Mouse (Mus musculus) CD4-positive, CD25-positive, alpha-beta regulatory T cell, adult 4 months (primary cell): ENCODE results near the gene Cdk1. TPM values are rescaled to one million over a fixed set of nuclear protein-coding genes. Genes with fewer than 3 reads are reported as not detected.

ENCODE experiments used
- ATAC-seq: one replicate; pipeline ENCODE4 v1.8.0; 2017
- polyA plus RNA-seq, 2 experiments: library from polyadenylated mRNA; unstranded; fragments of 100-300 nt; shearing (Covaris generic); gene quantifications; one replicate each; pipeline ENCODE4 v1.2.1; 2017

The Cdk1 gene
- polyA plus RNA-seq, 2 experiments from 2014 or later: 17.5 to 18.6 TPM

DNA sequence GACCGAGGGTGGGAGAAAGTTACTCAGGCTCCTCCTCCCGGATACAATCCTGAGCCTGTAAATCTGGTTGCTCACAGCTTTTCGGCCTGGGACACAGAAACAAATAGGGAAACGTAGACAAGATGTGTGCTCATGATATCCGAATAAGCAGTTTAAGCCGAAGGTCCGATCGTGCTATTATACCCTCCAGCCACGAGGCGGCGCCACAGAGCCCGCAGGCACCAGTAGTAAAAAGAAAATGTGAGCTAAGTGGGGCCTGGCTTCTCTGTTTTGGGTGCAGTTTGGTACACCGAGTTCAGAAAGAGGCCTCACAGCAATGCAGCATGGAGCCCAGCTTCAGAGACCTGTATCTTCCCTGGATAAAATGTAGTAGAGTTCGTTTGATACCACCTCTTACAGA lies 46.5 kb downstream of the Cdk1 start:
- ATAC-seq: no peak

DNA sequence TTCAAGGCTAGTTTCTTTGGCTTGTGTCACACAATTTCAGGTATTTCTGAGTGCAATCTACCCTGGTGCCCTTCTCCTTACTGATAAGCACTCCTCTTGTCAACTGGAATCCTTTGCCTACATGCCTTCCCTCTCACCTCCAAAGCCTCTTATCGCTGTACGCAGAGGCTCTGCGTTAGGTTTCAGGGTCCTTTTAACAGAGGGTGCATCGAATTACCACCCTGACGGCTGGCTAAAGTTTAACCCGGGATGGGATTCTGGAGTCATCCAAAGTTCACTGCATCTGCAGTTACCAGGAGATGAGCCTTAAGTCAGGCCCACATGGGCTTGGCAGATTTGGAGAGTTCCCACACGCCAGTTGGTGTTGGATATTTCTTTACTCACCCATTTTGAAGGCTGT lies 47.1 kb downstream of the Cdk1 start:
- no peak for ATAC-seq

DNA sequence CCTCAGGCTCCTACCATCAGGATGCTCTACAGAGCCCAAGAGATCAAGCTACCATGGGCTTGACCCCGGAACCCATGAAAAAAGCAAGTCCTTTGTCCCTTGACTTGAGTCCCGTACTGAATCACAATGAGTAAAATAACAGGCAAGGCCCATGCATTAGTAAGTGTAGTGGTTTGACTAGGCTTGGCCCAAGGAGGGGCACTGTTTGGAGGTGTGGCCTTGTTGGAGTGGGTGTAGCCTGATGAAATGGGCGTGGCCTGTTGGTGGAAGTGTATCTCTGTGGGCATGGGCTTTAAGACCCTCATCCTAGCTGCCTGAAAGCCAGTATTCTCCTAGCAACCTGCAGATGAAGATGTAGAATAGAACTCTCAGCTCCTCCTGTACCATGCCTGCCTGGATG lies 47.9 kb downstream of the Cdk1 start:
- ATAC-seq: no peak

DNA sequence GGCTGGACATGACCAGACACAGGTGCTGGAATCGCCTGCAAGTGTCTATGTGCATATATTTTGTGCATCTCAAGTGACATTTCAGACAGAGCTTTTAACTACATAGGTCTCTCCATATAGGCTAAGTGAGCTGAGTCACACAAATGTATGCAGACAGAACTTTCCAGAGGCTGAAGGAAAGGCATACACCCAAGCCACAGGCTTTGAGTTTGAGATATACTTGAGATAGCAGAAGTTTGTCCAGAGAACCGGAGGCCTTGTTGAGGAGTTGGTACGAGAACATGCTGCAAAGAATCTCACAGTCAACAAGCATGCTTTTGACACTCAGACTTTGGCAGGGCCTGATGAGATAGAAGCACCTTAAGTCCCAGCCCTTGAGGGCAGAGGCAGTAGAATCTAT lies 50.1 kb downstream of the Cdk1 start:
- no peak for ATAC-seq

DNA sequence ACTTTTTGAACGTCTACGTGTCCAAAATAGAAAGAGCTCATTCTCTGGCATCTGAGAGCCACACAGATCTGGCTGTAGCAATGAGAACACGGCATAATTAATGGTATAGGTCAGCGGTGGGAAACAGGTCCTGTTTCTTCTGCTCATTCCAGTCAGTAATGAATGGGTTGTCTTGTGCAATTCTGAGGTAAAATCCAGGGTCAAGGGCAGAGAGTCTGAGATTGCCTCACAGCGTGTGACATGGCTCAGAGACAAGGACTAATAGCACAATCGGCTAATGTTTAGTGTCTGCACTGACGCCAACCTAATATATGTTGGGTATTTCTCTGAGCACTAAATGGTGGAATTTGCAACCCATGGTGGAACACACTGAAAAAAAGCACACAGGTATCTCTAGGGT lies 52.8 kb downstream of the Cdk1 start:
- ATAC-seq: no peak

DNA sequence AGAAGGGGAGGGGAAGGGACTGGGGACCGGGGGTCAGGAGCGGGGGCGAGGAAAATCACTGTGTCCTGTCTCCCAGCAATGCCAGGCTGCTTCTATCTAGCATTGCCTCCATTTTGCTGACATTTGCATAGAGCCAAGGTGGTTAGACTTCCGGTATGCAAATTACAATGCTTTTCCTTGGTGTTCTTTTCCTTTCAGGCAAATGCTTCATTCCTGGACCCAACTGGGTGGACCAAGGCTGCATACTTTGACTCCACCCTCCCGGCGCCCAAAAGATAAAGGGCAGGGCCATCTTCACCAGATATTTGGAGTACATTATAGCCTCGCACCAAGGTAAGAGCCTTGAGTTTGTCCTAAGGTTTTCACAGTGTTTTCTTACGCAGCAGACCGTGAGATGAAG lies 56.8 kb downstream of the Cdk1 start:
- ATAC-seq: no peak

DNA sequence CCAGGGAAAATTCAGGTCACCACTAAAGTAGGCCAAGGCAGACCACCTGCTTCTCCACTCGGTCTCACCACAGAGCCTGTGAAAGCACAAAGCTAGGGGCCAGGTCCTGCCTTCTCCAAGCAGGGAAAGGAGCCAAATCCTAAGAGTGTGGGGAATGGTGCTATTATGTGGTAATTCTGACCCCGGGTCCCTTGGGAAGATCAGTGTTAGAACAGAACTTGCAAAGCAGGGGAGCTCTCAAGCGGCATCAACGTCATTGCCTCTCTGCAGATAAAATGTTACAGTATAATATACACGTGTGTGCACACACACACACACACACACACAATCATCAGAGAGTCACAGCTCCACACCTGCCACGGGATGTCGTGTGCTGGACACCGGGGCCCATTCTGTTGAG lies 62.0 kb downstream of the Cdk1 start:
- no peak for ATAC-seq

DNA sequence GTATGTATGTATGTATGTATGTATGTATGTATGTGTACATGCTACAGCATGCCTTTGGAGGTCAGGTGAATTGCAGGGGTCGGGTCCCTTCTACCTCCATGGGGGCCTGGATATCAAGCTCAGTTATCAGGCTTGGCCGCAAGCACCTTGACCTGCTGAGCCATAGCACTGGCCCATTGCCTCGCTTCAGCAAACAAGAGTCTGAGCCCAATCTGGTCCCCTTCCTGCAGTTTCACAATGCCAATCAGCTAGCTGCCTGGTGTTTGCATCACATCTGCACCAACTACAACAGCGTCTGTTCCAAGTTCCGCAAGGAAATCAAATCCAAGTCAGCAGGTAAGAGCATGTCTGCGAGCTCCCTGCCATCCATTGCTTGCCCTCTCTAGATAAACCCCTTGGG lies 64.0 kb downstream of the Cdk1 start:
- ATAC-seq: no peak

DNA sequence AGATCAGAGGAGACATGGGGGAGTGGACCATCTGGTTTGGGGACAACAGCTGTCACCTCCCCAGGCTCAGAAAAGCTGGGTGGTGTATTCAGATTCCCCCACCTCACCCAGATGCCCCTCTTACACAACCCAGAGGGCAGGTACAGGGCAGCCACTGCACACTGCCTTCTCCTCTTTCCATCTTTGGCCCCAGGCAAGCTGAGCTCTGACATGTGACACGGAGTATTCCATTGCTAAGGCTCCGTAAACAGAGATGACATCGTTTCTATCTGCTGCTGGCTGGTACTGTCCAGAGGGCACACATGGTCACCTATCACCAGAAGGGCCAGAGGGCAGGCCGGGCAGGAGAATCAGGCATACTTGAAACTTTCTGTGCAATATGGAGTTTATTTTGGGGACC lies 64.7 kb downstream of the Cdk1 start:
- no peak for ATAC-seq

DNA sequence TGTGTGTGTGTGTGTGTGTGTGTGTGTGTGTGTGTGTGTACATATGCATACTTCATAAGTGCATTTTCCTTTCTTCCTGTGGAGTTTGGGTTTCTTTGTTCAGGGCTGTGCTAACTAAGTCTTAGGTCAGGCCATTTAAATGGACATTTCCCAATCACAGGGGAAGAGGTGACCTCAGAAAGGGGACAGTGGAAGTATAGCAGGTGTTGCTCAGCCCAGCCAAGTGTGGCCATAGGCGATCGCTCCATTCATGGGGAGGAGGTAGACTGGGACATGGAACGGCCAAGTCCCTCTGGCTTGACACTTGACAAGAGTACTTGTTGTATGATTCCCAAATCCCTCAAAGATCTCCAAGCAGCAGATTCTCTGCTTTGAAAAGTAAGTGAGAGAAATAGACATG lies 65.8 kb downstream of the Cdk1 start:
- ATAC-seq: no peak

Other genes with a start within 250 kb of the Cdk1 start
- not detected for gene Rhobtb1, start 201.5 kb downstream of the Cdk1 start, polyA plus RNA-seq
- not detected for gene A930033H14Rik, start 139.8 kb downstream of the Cdk1 start, polyA plus RNA-seq
- gene Ank3, start 45.8 kb upstream of the Cdk1 start, polyA plus RNA-seq: 1 to 10 TPM; 1.1 to 1.2 TPM